Mouse (Mus musculus): ENCODE results near the gene Ubl7. TPM values are rescaled to one million over a fixed set of nuclear protein-coding genes. Genes with fewer than 3 reads are reported as not detected.
A peak's percentile ranks its signal among the peaks of the same experiment; 100 is the strongest.

The Ubl7 gene
- total RNA-seq, 2 experiments from 2014 or later, result 101 to 109 TPM

DNA sequence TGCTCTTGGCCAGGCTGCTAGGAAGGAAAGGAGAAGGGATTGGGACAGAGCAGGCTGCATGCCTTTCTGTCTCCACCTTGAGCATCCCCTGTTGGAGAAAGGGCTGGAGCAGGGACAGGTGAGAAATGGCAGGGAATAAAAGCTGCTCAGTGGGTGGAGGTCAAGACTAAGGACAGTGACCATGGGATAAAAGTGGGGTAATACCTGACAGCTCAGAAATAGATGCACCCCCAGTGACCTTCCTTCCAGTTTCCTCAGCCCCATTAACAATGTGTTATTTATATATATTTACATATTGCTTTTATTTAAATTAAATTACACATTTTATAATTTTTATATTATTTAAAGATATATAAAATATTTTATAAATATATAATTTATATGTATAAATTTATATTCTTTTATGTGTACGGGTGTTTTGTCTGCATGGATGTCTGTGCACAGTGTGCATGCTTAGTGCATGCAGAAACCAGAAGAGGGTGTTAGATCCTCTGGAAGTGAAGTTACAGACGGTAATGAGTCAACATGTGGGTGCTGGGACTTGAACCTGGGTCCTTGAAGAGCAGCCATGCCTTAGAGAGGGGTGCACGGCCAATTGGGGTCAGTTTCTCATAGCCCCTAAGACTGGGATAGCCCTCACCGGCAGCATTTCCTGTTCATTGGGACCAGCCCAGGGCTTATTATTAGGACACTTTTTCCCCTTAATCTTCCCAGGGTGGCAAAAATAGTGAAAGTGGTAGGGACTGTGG, 52.6 kb downstream of the Ubl7 start:
- TF ChIP-seq CTCF (IDR thresholded peaks at IDR 0.05), result no peak

DNA sequence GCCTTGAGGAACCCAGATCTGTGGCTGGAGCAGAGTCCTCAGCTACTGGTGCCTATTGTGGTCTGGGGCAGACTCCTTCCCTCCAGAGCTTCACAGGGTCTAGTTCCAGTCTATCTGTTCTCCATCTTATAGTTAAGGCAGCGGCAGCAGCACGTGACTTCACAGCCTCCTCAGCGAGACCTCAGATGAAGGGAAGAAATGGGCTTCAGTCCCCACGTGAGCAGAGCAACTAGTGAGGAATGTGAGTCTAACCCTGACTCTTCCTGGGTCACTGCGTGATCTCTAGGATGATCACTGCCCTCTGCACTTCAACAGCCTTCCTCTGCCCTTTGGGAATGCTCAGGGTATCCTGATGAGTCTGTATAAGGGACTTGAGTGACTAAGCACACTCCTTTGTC, 53.2 kb downstream of the Ubl7 start:
- intact Hi-C loops (cut with DNase I), result no loop called here
- TF ChIP-seq CTCF (IDR thresholded peaks at IDR 0.05), result no peak
- Histone ChIP-seq H3K4me3 (no peak overlapping the region), H3K27ac (peak overlapping the region; percentile 88)
- no peak for DNase-seq (ENCODE audit: extremely low spot score in 1 of 2, low spot score in 2 of 2)

More for the DNA sequence above, 52.6 kb downstream of the Ubl7 start:
- DNase-seq (ENCODE audit: extremely low spot score in 1 of 2, low spot score in 2 of 2), result no peak
- H3K4me3 ChIP-seq, result no peak overlapping the region
- intact Hi-C loops (cut with DNase I), result no loop called here
- H3K27ac ChIP-seq, result peak overlapping the region; percentile 88

DNA sequence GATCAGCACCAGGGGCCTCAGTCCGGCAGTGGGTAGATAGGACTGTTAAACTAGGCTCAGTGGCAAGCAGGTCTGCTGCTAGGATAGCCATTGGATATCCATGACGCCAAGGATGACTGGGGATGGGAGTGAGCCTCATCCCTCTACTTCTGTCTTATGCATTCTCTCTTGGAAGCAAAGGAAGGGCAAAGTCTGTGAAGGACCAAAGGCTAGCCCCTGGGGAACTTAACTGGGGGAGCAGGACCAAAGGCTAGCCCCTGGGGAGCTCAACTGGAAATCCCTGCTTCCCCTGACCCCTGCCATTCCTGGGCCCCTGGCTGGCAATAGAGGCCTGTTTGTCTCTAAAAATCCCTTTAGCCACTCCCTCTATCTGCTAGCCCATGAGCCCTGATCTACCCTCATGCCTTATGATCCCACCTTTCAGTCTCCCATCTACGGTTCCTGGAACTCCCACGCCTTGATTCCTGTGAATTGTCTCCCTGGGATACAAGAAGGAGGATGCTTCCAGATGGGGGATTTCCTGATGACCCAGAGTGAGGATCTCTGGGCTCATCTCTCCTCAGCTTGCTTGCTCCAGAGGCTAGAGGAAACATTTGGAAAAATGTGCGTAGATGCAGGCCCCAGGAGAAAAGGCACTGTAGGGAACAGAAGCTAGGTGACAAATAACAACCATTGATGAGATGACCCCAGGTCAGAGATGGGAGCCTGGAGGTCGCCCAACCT, 53.9 kb downstream of the Ubl7 start:
- intact Hi-C loops (cut with DNase I), result no loop called here
- Histone ChIP-seq H3K27ac (peak overlapping the region; percentile 88), H3K4me3 (no peak overlapping the region)
- peak in 1 of 2 experiments; percentile 10 for DNase-seq (ENCODE audit: extremely low spot score in 1 of 2, low spot score in 2 of 2)
- TF ChIP-seq CTCF (IDR thresholded peaks at IDR 0.05), result no peak

DNA sequence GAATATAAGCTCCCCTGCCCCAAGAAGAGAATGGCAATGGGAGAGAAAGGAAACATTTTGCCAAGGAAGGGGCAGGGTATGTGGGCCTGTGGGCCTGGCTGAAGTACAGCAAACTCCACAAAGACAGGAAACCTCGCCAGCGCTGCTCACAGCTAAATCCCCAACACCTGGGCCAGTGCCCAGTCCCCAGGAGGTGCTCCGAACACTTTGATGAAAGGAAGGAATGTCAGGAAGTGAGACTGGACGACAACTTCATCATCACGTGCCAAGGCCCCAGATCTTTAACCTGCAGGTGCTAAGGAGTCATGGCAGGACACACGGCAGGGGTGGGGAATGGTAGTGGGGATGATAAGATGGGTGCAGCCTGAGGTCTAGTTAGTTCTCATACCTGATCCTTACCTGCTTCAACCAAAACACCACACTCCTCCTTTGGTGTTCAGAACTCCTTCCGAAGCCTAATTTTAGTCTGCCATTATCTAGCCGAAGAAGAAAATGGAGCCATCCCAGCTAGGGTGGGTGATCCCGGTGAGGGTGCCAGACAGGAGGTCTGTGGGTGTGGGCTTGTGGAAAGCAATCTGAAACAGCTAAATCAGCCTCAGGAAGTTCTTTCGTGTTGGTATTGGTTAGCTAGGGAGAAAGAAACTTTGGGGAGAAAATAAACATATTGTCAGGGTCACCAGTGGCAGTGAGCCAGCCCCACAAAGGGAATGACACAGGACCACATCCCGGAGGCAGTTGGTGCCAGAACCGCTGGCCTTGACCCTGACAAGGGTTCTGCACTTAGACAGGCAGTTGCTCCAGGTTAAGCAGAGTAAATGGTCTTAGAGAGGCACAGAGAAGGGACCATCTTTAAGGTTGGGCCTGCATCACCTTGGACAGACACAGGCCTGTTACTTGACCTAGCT, 54.8 kb downstream of the Ubl7 start:
- intact Hi-C loops (cut with DNase I), result loop anchor here (2.0 kb wide), 1 partner anchor 19 kb away; no protein-coding TSS in a partner anchor
- peak in 1 of 2 experiments; percentile 41 for DNase-seq (ENCODE audit: extremely low spot score in 1 of 2, low spot score in 2 of 2)

DNA sequence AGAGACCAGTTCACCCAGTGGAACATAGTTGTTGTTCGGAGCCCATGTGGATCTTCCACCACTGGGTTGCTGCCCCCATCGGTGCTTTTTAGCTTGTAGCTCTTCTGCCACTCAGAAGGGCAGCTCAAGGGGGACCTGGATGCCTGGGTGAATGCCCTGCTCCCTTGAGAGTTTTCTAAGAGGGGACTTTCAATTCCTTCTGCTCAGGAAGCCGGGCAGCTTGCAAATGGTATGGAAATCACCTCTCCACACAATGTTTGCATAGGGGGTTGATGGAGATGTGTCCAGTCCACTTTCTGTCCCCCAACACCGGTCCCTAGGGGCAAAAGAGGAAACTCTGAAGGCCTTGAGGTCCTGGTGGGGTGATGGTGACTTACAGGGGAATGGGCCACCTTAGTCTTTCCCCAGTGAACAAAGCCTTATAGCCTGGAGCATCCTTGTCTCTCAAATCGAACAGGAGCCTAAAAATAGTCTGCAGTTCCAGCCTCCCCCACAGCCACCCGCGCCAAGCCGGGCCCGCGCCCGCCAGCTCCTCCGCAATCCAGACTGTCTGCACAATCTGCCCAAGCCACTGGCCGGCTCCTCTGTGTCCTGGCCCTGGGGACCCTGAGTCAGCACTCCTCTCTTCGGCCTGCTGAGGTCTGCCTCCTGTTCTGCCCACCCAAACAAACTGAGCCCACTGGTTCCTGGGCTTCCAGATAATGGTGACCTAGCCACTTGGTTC, 56.6 kb downstream of the Ubl7 start:
- DNase-seq (ENCODE audit: extremely low spot score in 1 of 2, low spot score in 2 of 2), result peak; percentile 65 to 76
- TF ChIP-seq CTCF (IDR thresholded peaks at IDR 0.05), result no peak; the same call in 1 of the 2 replicates
- H3K4me3 ChIP-seq, result no peak overlapping the region
- peak overlapping the region; percentile 88 for H3K27ac ChIP-seq
- intact Hi-C loops (cut with DNase I), result loop anchor here (2.0 kb wide), 1 partner anchor 17 kb away; no protein-coding TSS in a partner anchor

More for the DNA sequence above, 54.8 kb downstream of the Ubl7 start:
- no peak for TF ChIP-seq CTCF (IDR thresholded peaks at IDR 0.05)
- Histone ChIP-seq H3K27ac (peak overlapping the region; percentile 88), H3K4me3 (no peak overlapping the region)

DNA sequence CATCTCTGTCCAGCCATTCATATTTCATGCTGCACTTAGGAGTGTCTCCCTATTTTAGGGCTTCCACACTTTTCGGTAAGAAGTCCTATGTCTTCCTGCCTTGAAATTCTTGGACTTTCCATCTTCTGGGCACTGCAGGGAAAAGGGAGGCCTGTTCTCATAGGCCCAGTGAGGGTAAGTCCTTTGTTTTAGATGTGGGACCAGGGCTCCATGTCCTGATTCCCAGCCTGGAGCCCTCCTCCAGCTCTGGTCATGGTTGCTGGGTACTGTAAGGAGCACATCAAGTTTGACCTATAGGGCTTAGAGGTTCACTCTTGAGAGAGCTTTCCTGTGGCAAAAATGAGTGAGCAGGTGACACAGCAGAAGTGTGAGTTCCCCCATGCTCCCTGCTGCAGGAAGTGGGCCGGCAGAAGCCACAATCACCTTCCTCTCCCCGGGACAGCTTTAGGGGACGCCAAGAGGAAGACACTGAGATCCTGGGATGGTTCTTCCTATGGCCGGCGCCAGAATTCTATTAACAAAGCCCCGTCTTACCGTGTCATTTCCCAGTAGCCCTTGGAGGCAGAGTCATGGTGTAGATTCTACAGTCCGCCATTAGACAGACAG, 57.5 kb downstream of the Ubl7 start:
- no peak; the same call in 1 of the 2 replicates for TF ChIP-seq CTCF (IDR thresholded peaks at IDR 0.05)
- DNase-seq (ENCODE audit: extremely low spot score in 1 of 2, low spot score in 2 of 2), result peak in 1 of 2 experiments; percentile 11
- Histone ChIP-seq H3K27ac (peak overlapping the region; percentile 88), H3K4me3 (no peak overlapping the region)
- intact Hi-C loops (cut with DNase I), result no loop called here

DNA sequence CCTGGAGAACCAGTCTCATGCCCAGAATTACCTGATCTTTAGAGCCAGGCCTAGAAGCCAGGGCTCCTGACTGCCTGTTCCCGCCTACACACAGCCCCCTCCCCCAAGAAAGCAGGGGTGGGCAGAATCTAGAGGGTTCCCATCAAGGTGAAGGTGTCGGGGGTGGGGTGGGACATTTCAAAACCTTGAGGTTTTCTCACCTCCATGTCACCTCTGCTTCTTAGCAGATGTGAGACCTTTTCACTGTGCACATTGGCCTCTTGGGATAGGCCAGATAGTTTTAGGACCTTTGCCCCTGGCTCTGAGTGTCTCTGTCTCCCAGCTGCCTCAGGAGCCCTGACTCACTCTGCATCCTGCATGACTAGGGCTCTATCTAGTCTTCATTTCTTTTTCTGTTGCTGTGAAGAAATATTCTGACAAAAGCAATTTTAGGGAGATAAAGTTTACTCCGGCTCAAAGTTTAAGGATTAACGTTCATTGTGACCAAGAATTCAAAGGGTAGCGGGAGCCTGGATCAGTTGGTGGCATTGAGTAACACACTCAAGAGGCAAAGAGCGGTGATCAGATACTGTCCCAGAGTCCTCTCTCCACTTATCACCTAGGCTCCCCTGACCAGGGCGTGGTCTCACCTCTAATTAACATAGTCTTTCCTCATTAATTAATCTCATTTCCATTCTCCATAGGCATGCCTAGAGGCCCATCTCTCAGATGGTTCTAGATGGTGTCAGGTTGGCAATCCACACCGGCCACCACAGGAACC, 58.2 kb downstream of the Ubl7 start:
- H3K27ac ChIP-seq, result peak overlapping the region; percentile 22; the same call in 1 of the 2 replicates
- TF ChIP-seq CTCF (IDR thresholded peaks at IDR 0.05), result no peak
- H3K4me3 ChIP-seq, result no peak overlapping the region
- no peak for DNase-seq (ENCODE audit: extremely low spot score in 1 of 2, low spot score in 2 of 2)
- intact Hi-C loops (cut with DNase I), result no loop called here

DNA sequence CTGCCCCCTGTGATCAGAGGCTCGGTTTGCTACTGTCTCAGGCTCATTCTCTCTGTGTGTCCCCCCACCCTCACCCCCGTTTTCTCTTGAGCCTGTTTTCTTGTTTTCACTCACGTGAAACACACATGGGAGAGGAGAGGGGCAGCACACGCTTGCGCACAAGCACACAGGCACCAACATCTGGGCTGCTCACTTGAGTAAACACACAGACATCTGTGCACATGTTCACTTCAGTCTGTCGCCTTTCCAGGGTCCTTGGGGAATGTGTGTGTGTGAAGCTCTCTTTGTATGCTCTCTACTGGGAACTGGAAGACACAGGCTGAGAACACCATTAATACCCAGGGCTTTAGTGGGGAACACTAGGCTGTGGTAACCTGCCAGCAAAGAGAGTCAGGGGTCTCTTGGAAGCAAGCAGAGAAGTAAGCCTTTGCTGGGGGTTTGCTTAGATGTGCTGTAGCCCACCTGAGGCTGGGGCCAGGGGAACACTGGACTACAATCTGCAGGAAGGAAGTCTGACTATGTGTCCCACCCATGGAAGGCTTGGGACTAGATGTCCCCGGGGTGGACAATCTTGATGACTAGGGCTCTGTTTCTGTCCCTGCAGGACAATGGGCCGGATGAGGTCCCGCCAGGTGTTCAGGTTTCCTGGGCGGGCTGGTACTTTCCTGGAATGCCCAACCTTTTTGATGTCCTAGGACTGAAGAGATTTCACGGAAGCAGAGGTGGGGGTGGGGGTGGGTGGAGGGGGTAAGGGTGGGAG, 59.1 kb downstream of the Ubl7 start:
- no peak for DNase-seq (ENCODE audit: extremely low spot score in 1 of 2, low spot score in 2 of 2)
- no peak overlapping the region for H3K4me3 ChIP-seq
- TF ChIP-seq CTCF (IDR thresholded peaks at IDR 0.05), result no peak
- peak overlapping the region; percentile 22; the same call in 1 of the 2 replicates for H3K27ac ChIP-seq
- intact Hi-C loops (cut with DNase I), result no loop called here

DNA sequence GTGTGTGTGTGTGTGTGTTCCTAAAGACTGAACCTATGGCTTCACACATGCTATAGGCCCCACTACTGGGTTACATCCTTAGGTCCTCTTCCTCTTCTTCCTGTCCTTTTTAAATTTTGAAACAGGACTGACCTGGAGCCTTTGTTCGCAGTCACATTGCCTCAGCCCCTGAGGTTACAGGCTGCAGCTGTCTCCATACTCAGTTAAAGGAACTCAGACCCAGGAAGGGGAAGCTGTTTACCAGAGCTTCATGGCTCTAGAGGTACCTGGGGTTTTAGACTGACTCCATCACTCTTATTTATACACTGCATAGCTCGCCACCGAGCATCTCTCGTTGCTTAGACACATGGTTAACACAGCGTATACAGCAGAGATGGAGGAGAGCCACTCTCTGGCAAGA, 60.6 kb downstream of the Ubl7 start:
- intact Hi-C loops (cut with DNase I), result no loop called here
- DNase-seq (ENCODE audit: extremely low spot score in 1 of 2, low spot score in 2 of 2), result no peak
- TF ChIP-seq CTCF (IDR thresholded peaks at IDR 0.05), result no peak
- no peak overlapping the region for H3K4me3 ChIP-seq
- peak overlapping the region; percentile 36; the same call in 1 of the 2 replicates for H3K27ac ChIP-seq
